Mouse (Mus musculus) heart, embryonic 13.5 days (tissue): Measurements from ENCODE around the gene Gab2. TPM values are rescaled to one million over a fixed set of nuclear protein-coding genes. Genes with fewer than 3 reads are reported as not detected.

Source experiments
- ATAC-seq: fragments of 200-750 bp; cut with Nextera tagmentation; 2 replicates; pipeline ENCODE4 v1.8.0; 2017; ENCODE audit warnings: moderate TSS enrichment; ENCODE audit not compliant: insufficient number of reproducible peaks, low FRiP score, low TSS enrichment; ENCODE audit errors: extremely low read depth
- H3K27ac ChIP-seq: fragments of 300-500 bp; sonication (generic); replicated peaks from 2 replicates; pipeline ENCODE4 v1.5.1; 2015; ENCODE audit warnings: moderate library complexity, mild to moderate bottlenecking, inconsistent platforms
- H3K27me3 ChIP-seq: fragments of 300-500 bp; sonication (generic); replicated peaks from 2 replicates; pipeline ENCODE4 v1.6.1; 2015; ENCODE audit warnings: mild to moderate bottlenecking, inconsistent platforms
- H3K36me3 ChIP-seq: fragments of 300-500 bp; sonication (generic); 2 replicates; pipeline ENCODE4 v1.6.1; 2015; ENCODE audit warnings: mild to moderate bottlenecking, inconsistent platforms
- H3K4me1 ChIP-seq: fragments of 300-500 bp; sonication (generic); 2 replicates; pipeline ENCODE4 v1.6.1; 2015; ENCODE audit warnings: inconsistent platforms
- H3K4me2 ChIP-seq: fragments of 300-500 bp; sonication (generic); 2 replicates; pipeline ENCODE4 v1.6.1; 2015; ENCODE audit warnings: inconsistent platforms, mild to moderate bottlenecking, moderate library complexity
- H3K4me3 ChIP-seq: fragments of 300-500 bp; sonication (generic); 2 replicates; pipeline ENCODE4 v1.5.1; 2015; ENCODE audit warnings: moderate library complexity, mild to moderate bottlenecking, inconsistent platforms
- H3K9ac ChIP-seq: fragments of 300-500 bp; sonication (generic); 2 replicates; pipeline ENCODE4 v1.6.1; 2015; ENCODE audit warnings: inconsistent platforms, mild to moderate bottlenecking, moderate library complexity
- H3K9me3 ChIP-seq: fragments of 300-500 bp; sonication (generic); 2 replicates; pipeline ENCODE4 v1.6.1; 2016; ENCODE audit warnings: inconsistent platforms
- WGBS: fragments of 180-500 bp; shearing (Covaris S2); methylation state at CpG from one replicate; pipeline ENCODE4 v1.1.7; 2015; ENCODE audit warnings: mixed read lengths; 5-methylcytosine and 5-hydroxymethylcytosine counted together
- polyA plus RNA-seq: library from polyadenylated mRNA; unstranded; fragments of >200 nt; fragmentation: Nextera tagmentation; extraction: Ambion mirVana; gene quantifications from 2 replicates; pipeline ENCODE4 v1.2.1, GENCODE M21; 2015

The Gab2 gene
- polyA plus RNA-seq, 1 experiment from 2014 or later, result 7.1 TPM

GRCm38 (mm10) chr7:97334406-97334805, 253.0 kb downstream of the Gab2 start:
- H3K9me3 ChIP-seq, result no peaks in the 10 kb centered on the region
- no peaks in the 10 kb centered on the region; the same call in 1 of the 2 replicates for H3K27me3 ChIP-seq
- ATAC-seq, result no peak
- no peak overlapping the region for H3K4me3 ChIP-seq
- WGBS, result 87% methylated on average over 2 of the region's 2 CpGs
- H3K4me1 ChIP-seq, result peaks cover 38% of the 10 kb centered on the region
- no peaks in the 10 kb centered on the region for H3K36me3 ChIP-seq
- no peak overlapping the region for H3K9ac ChIP-seq
- no peak overlapping the region for H3K27ac ChIP-seq
- no peak overlapping the region for H3K4me2 ChIP-seq

- Histone ChIP-seq H3K9ac (no peak overlapping the region), H3K27me3 (no peaks in the 10 kb centered on the region), H3K27ac (no peak overlapping the region), H3K4me1 (peaks cover 39% of the 10 kb centered on the region), H3K9me3 (no peaks in the 10 kb centered on the region), H3K4me3 (no peak overlapping the region), H3K4me2 (no peak overlapping the region), H3K36me3 (no peaks in the 10 kb centered on the region)
- WGBS, result 61% methylated on average over 1 of the region's 1 CpGs
- no peak for ATAC-seq
These were observed 255.3 kb downstream of the Gab2 start for GRCm38 (mm10) chr7:97336678-97337077.

- Histone ChIP-seq H3K9ac (no peak overlapping the region), H3K9me3 (no peaks in the 10 kb centered on the region), H3K4me3 (no peak overlapping the region), H3K4me2 (no peak overlapping the region), H3K27me3 (no peaks in the 10 kb centered on the region), H3K27ac (no peak overlapping the region), H3K36me3 (no peaks in the 10 kb centered on the region), H3K4me1 (peaks cover 43% of the 10 kb centered on the region)
- no peak for ATAC-seq
- WGBS, result 77% methylated on average over 4 of the region's 4 CpGs
These were observed 257.2 kb downstream of the Gab2 start for GRCm38 (mm10) chr7:97338593-97338992.

- Histone ChIP-seq H3K9me3 (no peaks in the 10 kb centered on the region), H3K27me3 (no peaks in the 10 kb centered on the region), H3K4me1 (peaks cover 51% of the 10 kb centered on the region), H3K27ac (no peak overlapping the region), H3K9ac (no peak overlapping the region), H3K36me3 (no peaks in the 10 kb centered on the region), H3K4me2 (no peak overlapping the region), H3K4me3 (no peak overlapping the region)
- ATAC-seq, result no peak
- 92% methylated on average over 7 of the region's 7 CpGs for WGBS
These were observed 258.2 kb downstream of the Gab2 start for GRCm38 (mm10) chr7:97339623-97340022.

GRCm38 (mm10) chr7:97340907-97341849, 259.8 kb downstream of the Gab2 start:
- Histone ChIP-seq H3K27ac (no peak overlapping the region), H3K4me1 (peaks cover 67% of the 10 kb centered on the region)

GRCm38 (mm10) chr7:97342961-97343360, 261.6 kb downstream of the Gab2 start:
- 0 out of 2 replicates have a peak, but pooled peaks cover under 1% of the 10 kb centered on the region for H3K27me3 ChIP-seq
- ATAC-seq, result no peak
- WGBS, result 15% methylated on average over 2 of the region's 2 CpGs
- peaks cover 66% of the 10 kb centered on the region for H3K4me1 ChIP-seq
- H3K9me3 ChIP-seq, result no peaks in the 10 kb centered on the region
- no peak overlapping the region for H3K4me2 ChIP-seq
- 0 out of 2 replicates have a peak overlapping the region, but pooled peaks have one; percentile 1 for H3K27ac ChIP-seq
- peaks cover 7% of the 10 kb centered on the region for H3K36me3 ChIP-seq
- no peak overlapping the region for H3K4me3 ChIP-seq
- H3K9ac ChIP-seq, result no peak overlapping the region

More at GRCm38 (mm10) chr7:97340907-97341849, 259.8 kb downstream of the Gab2 start:
- Histone ChIP-seq H3K9me3 (no peaks in the 10 kb centered on the region), H3K27me3 (no peaks in the 10 kb centered on the region), H3K4me2 (no peak overlapping the region), H3K4me3 (no peak overlapping the region), H3K36me3 (no peaks in the 10 kb centered on the region), H3K9ac (no peak overlapping the region)
- no peak for ATAC-seq
- 40% methylated on average over 18 of the region's 18 CpGs for WGBS

GRCm38 (mm10) chr7:97344655-97345054, 263.3 kb downstream of the Gab2 start:
- Histone ChIP-seq H3K4me3 (no peak overlapping the region), H3K27me3 (0 out of 2 replicates have a peak, but pooled peaks cover 4% of the 10 kb centered on the region), H3K9me3 (no peaks in the 10 kb centered on the region), H3K4me2 (no peak overlapping the region), H3K9ac (no peak overlapping the region), H3K36me3 (peaks cover 18% of the 10 kb centered on the region), H3K27ac (no peak overlapping the region), H3K4me1 (peaks cover 54% of the 10 kb centered on the region)
- ATAC-seq, result no peak
- WGBS, result 64% methylated on average over 2 of the region's 2 CpGs

GRCm38 (mm10) chr7:97345229-97345871, 264.0 kb downstream of the Gab2 start:
- ATAC-seq, result no peak
- Histone ChIP-seq H3K9me3 (no peaks in the 10 kb centered on the region), H3K4me3 (no peak overlapping the region), H3K27me3 (0 out of 2 replicates have a peak, but pooled peaks cover 4% of the 10 kb centered on the region), H3K4me2 (no peak overlapping the region), H3K27ac (no peak overlapping the region), H3K36me3 (peaks cover 18% of the 10 kb centered on the region), H3K9ac (no peak overlapping the region), H3K4me1 (peaks cover 54% of the 10 kb centered on the region)
- WGBS, result 57% methylated on average over 10 of the region's 10 CpGs

GRCm38 (mm10) chr7:97346111-97346821, 264.9 kb downstream of the Gab2 start:
- WGBS, result 67% methylated on average over 9 of the region's 9 CpGs
- Histone ChIP-seq H3K4me3 (no peak overlapping the region), H3K27me3 (0 out of 2 replicates have a peak, but pooled peaks cover 4% of the 10 kb centered on the region), H3K4me1 (peaks cover 47% of the 10 kb centered on the region), H3K9me3 (no peaks in the 10 kb centered on the region), H3K36me3 (peaks cover 18% of the 10 kb centered on the region), H3K9ac (no peak overlapping the region), H3K27ac (no peak overlapping the region), H3K4me2 (no peak overlapping the region)
- ATAC-seq, result no peak

GRCm38 (mm10) chr7:97346822-97347166, 265.4 kb downstream of the Gab2 start:
- Histone ChIP-seq H3K36me3 (peaks cover 18% of the 10 kb centered on the region), H3K4me1 (peaks cover 42% of the 10 kb centered on the region), H3K9ac (no peak overlapping the region), H3K4me3 (no peak overlapping the region), H3K27ac (no peak overlapping the region), H3K9me3 (no peaks in the 10 kb centered on the region), H3K27me3 (0 out of 2 replicates have a peak, but pooled peaks cover 4% of the 10 kb centered on the region), H3K4me2 (no peak overlapping the region)
- WGBS, result 68% methylated on average over 4 of the region's 4 CpGs
- ATAC-seq, result no peak

GRCm38 (mm10) chr7:97347464-97347863, 266.1 kb downstream of the Gab2 start:
- Histone ChIP-seq H3K4me2 (no peak overlapping the region), H3K27ac (no peak overlapping the region), H3K27me3 (0 out of 2 replicates have a peak, but pooled peaks cover 4% of the 10 kb centered on the region), H3K4me1 (peaks cover 38% of the 10 kb centered on the region), H3K36me3 (peaks cover 18% of the 10 kb centered on the region), H3K9me3 (no peaks in the 10 kb centered on the region), H3K9ac (no peak overlapping the region), H3K4me3 (no peak overlapping the region)
- ATAC-seq, result no peak
- WGBS, result 89% methylated on average over 15 of the region's 15 CpGs
